Mouse (Mus musculus) liver, embryonic 18 days (tissue): ENCODE results near the gene Olfr181. TPM values are rescaled to one million over a fixed set of nuclear protein-coding genes. Genes with fewer than 3 reads are reported as not detected.

ENCODE experiments used
- polyA plus RNA-seq: library from polyadenylated mRNA; depleted of rRNA; stranded (reverse); fragments of >200 nt; gene quantifications from 2 replicates; pipeline ENCODE4 v1.2.3, GENCODE M21; 2012; rRNA removed

The Olfr181 gene
- not detected in 2 replicates for polyA plus RNA-seq

GRCm38 (mm10) chr16:58928655-58929054, at the start of gene Olfr181:
Gene Olfr181, minus strand, starts transcription at chr16:58928755.

GRCm38 (mm10) chr16:58929292-58929691, 737 bp upstream of the Olfr181 start, which contains the start of gene Olfr180:
Gene Olfr180, minus strand, starts transcription at chr16:58929392.

DNA sequence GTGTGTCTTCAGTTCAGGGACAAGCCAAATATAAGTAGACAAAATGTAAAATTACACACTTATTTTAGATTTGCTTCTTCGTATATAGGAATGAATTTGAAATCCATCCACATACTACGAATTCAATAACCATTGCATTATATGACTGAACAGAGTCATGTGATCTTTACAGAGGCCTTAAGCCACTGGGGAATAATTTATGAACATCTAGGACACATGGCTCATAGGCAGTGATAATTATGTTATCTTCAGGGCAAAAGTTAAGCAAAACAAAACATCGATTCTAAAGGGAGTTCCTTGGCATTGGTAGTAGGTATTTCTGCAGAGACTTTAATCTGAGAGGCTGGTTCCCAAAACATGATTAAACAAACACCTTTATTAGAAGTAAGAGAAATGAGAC, 36.6 kb downstream of the Olfr181 start, which contains the start of gene Olfr178:
TSS of gene Olfr178 (minus strand) at position 101 of the 400 bp plus-strand sequence.

Other genes starting within 250 kb of the Olfr181 start
- gene Gpr15, start 209.7 kb downstream of the Olfr181 start, polyA plus RNA-seq: 0.14 and 0.16 TPM in 2 replicates
- 16.7 and 17.5 TPM in 2 replicates for gene Cldnd1, start 200.8 kb downstream of the Olfr181 start, polyA plus RNA-seq
- not detected in 2 replicates for gene Olfr172, start 165.6 kb downstream of the Olfr181 start, polyA plus RNA-seq
- not detected in 2 replicates for gene Olfr173, start 128.5 kb downstream of the Olfr181 start, polyA plus RNA-seq
- not detected in 2 replicates for gene Olfr175-ps1, start 102.0 kb downstream of the Olfr181 start, polyA plus RNA-seq
- not detected in 2 replicates for gene Olfr177, start 54.0 kb downstream of the Olfr181 start, polyA plus RNA-seq
- gene Olfr178, start 36.7 kb downstream of the Olfr181 start, polyA plus RNA-seq: not detected in 2 replicates
- gene Olfr180, start 637 bp upstream of the Olfr181 start, polyA plus RNA-seq: not detected in 2 replicates
- not detected in 2 replicates for gene Olfr183, start 66.6 kb upstream of the Olfr181 start, polyA plus RNA-seq
- not detected in 2 replicates for gene Olfr186, start 101.5 kb upstream of the Olfr181 start, polyA plus RNA-seq
- not detected in 2 replicates for gene Olfr187, start 111.0 kb upstream of the Olfr181 start, polyA plus RNA-seq
- gene Olfr190, start 149.2 kb upstream of the Olfr181 start, polyA plus RNA-seq: not detected in 2 replicates
- not detected in 2 replicates for gene Olfr191, start 161.1 kb upstream of the Olfr181 start, polyA plus RNA-seq
- not detected in 2 replicates for gene Olfr193, start 183.1 kb upstream of the Olfr181 start, polyA plus RNA-seq
- gene Olfr194, start 192.3 kb upstream of the Olfr181 start, polyA plus RNA-seq: not detected in 2 replicates
- not detected in 2 replicates for gene Olfr195, start 218.3 kb upstream of the Olfr181 start, polyA plus RNA-seq
- not detected in 2 replicates for gene Olfr196, start 241.7 kb upstream of the Olfr181 start, polyA plus RNA-seq